Mouse (Mus musculus): Measurements from ENCODE around the gene Rfx1.

DNA sequence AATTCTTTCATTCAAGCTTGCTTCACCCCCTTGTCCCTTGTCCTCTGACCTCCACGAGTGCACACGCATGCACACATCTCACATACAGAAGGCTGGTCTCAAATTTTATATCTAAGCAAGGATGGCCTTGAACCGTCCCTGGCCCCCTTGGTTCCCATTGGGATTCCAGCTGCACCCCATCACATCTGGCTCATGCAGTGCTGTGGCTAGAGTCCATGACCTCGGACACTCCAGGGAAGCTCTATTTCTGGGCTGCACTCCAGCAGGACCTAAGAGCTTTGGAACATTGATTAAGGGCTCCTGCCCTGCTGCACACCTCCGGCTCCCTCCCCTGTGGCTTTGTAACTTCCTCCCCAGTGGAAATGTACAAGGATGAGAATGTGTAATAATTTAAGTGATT is 28.6 kb upstream of the Rfx1 start:
- TF ChIP-seq CTCF (IDR thresholded peaks at IDR 0.05; ENCODE audit: borderline replicate concordance, insufficient read depth, low read depth, low read length) (no peak), POLR2A (IDR thresholded peaks at IDR 0.05; ENCODE audit: borderline replicate concordance, insufficient read depth, low read length) (no peak)
